Mouse (Mus musculus): ENCODE measurements around the gene Guk1.

The Guk1 gene

GRCm38 (mm10) chr11:59210020-59210419 is 18.0 kb upstream of the Guk1 start:
- DNase-seq = no peak

GRCm38 (mm10) chr11:59209580-59209979 is 17.6 kb upstream of the Guk1 start:
- no peak for DNase-seq

- peak; percentile 85 for DNase-seq
Observed at GRCm38 (mm10) chr11:59209003-59209441, 17.0 kb upstream of the Guk1 start.

- DNase-seq = peak; percentile 98
Observed at GRCm38 (mm10) chr11:59208153-59208831, 16.3 kb upstream of the Guk1 start, which contains the start of gene 2310033P09Rik. Gene 2310033P09Rik (plus strand): TSS chr11:59208321.

- peak; percentile 98 for DNase-seq
Observed at GRCm38 (mm10) chr11:59202081-59202995, 10.3 kb upstream of the Guk1 start, which contains the start of gene Mrpl55. Gene Mrpl55 (plus strand): TSS chr11:59202486.

GRCm38 (mm10) chr11:59201216-59202002 is 9.4 kb upstream of the Guk1 start:
- no peak for DNase-seq

- no peak for DNase-seq
Observed at GRCm38 (mm10) chr11:59196230-59196629, 4.2 kb upstream of the Guk1 start.

- DNase-seq = peak; percentile 93
Observed at GRCm38 (mm10) chr11:59191231-59192058, 567 bp downstream of the Guk1 start.

- DNase-seq = no peak
Observed at GRCm38 (mm10) chr11:59187706-59188105, 4.3 kb downstream of the Guk1 start.

- DNase-seq = no peak
Observed at GRCm38 (mm10) chr11:59185490-59185889, 6.5 kb downstream of the Guk1 start.

- DNase-seq = peak; percentile 54
Observed at GRCm38 (mm10) chr11:59183821-59184220, 8.2 kb downstream of the Guk1 start.

- DNase-seq = no peak
Observed at GRCm38 (mm10) chr11:59182864-59183331, 9.1 kb downstream of the Guk1 start, which contains the start of gene Gjc2. Gene Gjc2 (minus strand): TSS chr11:59183213.

GRCm38 (mm10) chr11:59176921-59177320 is 15.1 kb downstream of the Guk1 start:
- no peak for DNase-seq

- DNase-seq = no peak
Observed at GRCm38 (mm10) chr11:59176475-59176874, 15.5 kb downstream of the Guk1 start.

- DNase-seq = no peak
Observed at GRCm38 (mm10) chr11:59174189-59174838, 17.7 kb downstream of the Guk1 start.

- DNase-seq = no peak
Observed at GRCm38 (mm10) chr11:59170549-59170948, 21.5 kb downstream of the Guk1 start.

- no peak for DNase-seq
Observed at GRCm38 (mm10) chr11:59169807-59170206, 22.2 kb downstream of the Guk1 start.

- no peak for DNase-seq
Observed at GRCm38 (mm10) chr11:59165616-59166241, 26.3 kb downstream of the Guk1 start.

- no peak for DNase-seq
Observed at GRCm38 (mm10) chr11:59164384-59164783, 27.6 kb downstream of the Guk1 start.
